Mouse (Mus musculus) spleen, adult 18-20 months (tissue): ENCODE results near the gene Nim1k.

ENCODE experiments used
- DNase-seq, 2 experiments: peaks; one replicate each; pipeline ENCODE4 v3.0.0; 2022; ENCODE audit warnings: mixed read lengths in 2 of 2

Nim1k gene

GRCm38 (mm10) chr13:119755681-119756471 lies at the start of gene Nim1k:
Gene Nim1k, minus strand, starts transcription at chr13:119755882.
- peak; percentile 11 to 30 for DNase-seq

GRCm38 (mm10) chr13:119797656-119798055 lies 42.0 kb upstream of the Nim1k start:
- DNase-seq, result no peak

- DNase-seq, result no peak
Observed at GRCm38 (mm10) chr13:119792791-119793404, 37.2 kb upstream of the Nim1k start.

- no peak for DNase-seq
Observed at GRCm38 (mm10) chr13:119791580-119792135, 36.0 kb upstream of the Nim1k start.

- DNase-seq, result peak; percentile 89 to 92
Observed at GRCm38 (mm10) chr13:119790761-119791579, 35.3 kb upstream of the Nim1k start, which contains the start of gene Zfp131. Gene Zfp131, minus strand, starts transcription at chr13:119790889.

GRCm38 (mm10) chr13:119789851-119790717 lies 34.4 kb upstream of the Nim1k start:
- peak; percentile 14 to 31 for DNase-seq

- no peak for DNase-seq
Observed at GRCm38 (mm10) chr13:119783581-119783980, 27.9 kb upstream of the Nim1k start.

- no peak for DNase-seq
Observed at GRCm38 (mm10) chr13:119768541-119768940, 12.9 kb upstream of the Nim1k start.

- DNase-seq, result no peak
Observed at GRCm38 (mm10) chr13:119766480-119766879, 10.8 kb upstream of the Nim1k start.

GRCm38 (mm10) chr13:119756831-119757230 lies 1.1 kb upstream of the Nim1k start:
- DNase-seq, result no peak

GRCm38 (mm10) chr13:119755141-119755547 lies 538 bp downstream of the Nim1k start:
- DNase-seq, result no peak

GRCm38 (mm10) chr13:119754635-119755020 lies 1.1 kb downstream of the Nim1k start:
- DNase-seq, result no peak

GRCm38 (mm10) chr13:119753859-119754634 lies 1.6 kb downstream of the Nim1k start:
- no peak for DNase-seq

GRCm38 (mm10) chr13:119746930-119747329 lies 8.8 kb downstream of the Nim1k start:
- DNase-seq, result no peak

- no peak for DNase-seq
Observed at GRCm38 (mm10) chr13:119743470-119743869, 12.2 kb downstream of the Nim1k start.

GRCm38 (mm10) chr13:119742711-119743415 lies 12.8 kb downstream of the Nim1k start:
- DNase-seq, result no peak

- DNase-seq, result no peak
Observed at GRCm38 (mm10) chr13:119741390-119742237, 14.1 kb downstream of the Nim1k start.

- DNase-seq, result no peak
Observed at GRCm38 (mm10) chr13:119731448-119731847, 24.2 kb downstream of the Nim1k start.

GRCm38 (mm10) chr13:119729406-119729805 lies 26.3 kb downstream of the Nim1k start:
- DNase-seq, result no peak
